Mouse (Mus musculus) kidney, postnatal 0 days (tissue): ENCODE measurements around the gene Mbnl2. TPM values are rescaled to one million over a fixed set of nuclear protein-coding genes. Genes with fewer than 3 reads are reported as not detected.

Experiments
- ATAC-seq: fragments of 200-750 bp; cut with Nextera tagmentation; replicated peaks from 2 replicates; pipeline ENCODE4 v1.8.0; 2017; ENCODE audit warnings: low read depth, moderate number of reproducible peaks, moderate TSS enrichment, moderate library complexity; ENCODE audit not compliant: low FRiP score
- DNase-seq: peaks from one replicate; pipeline ENCODE4 v3.0.0-alpha.2; 2016; ENCODE audit warnings: low spot score
- H3K27ac ChIP-seq: fragments of 300-500 bp; sonication (generic); 2 replicates; pipeline ENCODE4 v1.5.1; 2014; ENCODE audit warnings: mild to moderate bottlenecking
- H3K27me3 ChIP-seq: fragments of 300-500 bp; sonication (generic); 2 replicates; pipeline ENCODE4 v1.6.1; 2014; ENCODE audit warnings: low read length, mixed read lengths; ENCODE audit not compliant: insufficient read depth
- H3K36me3 ChIP-seq: fragments of 300-500 bp; sonication (generic); 2 replicates; pipeline ENCODE4 v1.6.1; 2014; ENCODE audit warnings: low read length, mixed read lengths; ENCODE audit not compliant: insufficient read depth
- H3K4me1 ChIP-seq: fragments of 300-500 bp; sonication (generic); replicated peaks from 2 replicates; pipeline ENCODE4 v1.6.1; 2014; ENCODE audit warnings: antibody characterized with exemption, low read length, mixed read lengths; ENCODE audit not compliant: insufficient read depth
- H3K4me2 ChIP-seq: fragments of 300-500 bp; sonication (generic); 2 replicates; pipeline ENCODE4 v1.6.1; 2014; ENCODE audit warnings: mild to moderate bottlenecking, low read length, moderate library complexity, mixed read lengths
- H3K4me3 ChIP-seq: fragments of 300-500 bp; sonication (generic); replicated peaks from 2 replicates; pipeline ENCODE4 v1.5.1; 2014; ENCODE audit warnings: low read depth, low read length
- H3K9ac ChIP-seq: fragments of 300-500 bp; sonication (generic); 2 replicates; pipeline ENCODE4 v1.6.1; 2014; ENCODE audit warnings: low read depth, low read length
- H3K9me3 ChIP-seq: fragments of 300-500 bp; sonication (generic); replicated peaks from 2 replicates; pipeline ENCODE4 v1.6.1; 2016; ENCODE audit warnings: low read length, inconsistent platforms, mixed read lengths
- CTCF ChIP-seq: IDR thresholded peaks from 2 replicates; pipeline ENCODE4 v1.5.1; 2016; ENCODE audit warnings: antibody characterized with exemption, low read depth, mild to moderate bottlenecking, moderate library complexity
- WGBS: fragments of 180-500 bp; shearing (Covaris S2); extraction: QIAGEN DNeasy Blood & Tissue Kit; methylation state at CpG from one replicate; pipeline ENCODE4 v1.1.7; 2014; 5-methylcytosine and 5-hydroxymethylcytosine counted together
- polyA plus RNA-seq: library from polyadenylated mRNA; unstranded; fragments of >200 nt; fragmentation: Nextera tagmentation; extraction: Ambion mirVana; gene quantifications from 2 replicates; pipeline ENCODE4 v1.2.1, GENCODE M21; 2015

The Mbnl2 gene
- polyA plus RNA-seq, 1 experiment from 2014 or later = 119 TPM

DNA sequence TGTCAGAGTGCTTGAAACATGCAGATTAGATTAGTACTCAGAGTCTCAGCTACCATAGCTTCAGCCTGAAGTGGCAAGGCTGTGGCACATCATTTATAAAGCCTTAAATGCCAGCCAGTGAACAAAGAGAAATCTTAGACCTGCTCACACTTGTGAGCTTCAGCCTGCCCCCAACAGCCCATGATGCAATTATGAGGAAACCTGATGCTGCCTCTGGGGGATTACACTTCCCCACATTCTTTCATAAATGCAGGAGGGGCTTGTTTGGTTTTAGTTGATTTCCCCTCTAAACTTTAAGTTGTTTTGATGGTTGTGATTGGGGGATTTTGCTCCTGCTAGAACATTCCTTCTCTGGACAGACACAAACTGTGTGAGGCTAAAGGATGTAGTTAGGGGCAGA is 4.7 kb downstream of the Mbnl2 start:
- Histone ChIP-seq H3K27me3 (no peaks in the 10 kb centered on the region), H3K9ac (no peak overlapping the region), H3K27ac (peak overlapping the region; percentile 89), H3K36me3 (no peaks in the 10 kb centered on the region), H3K9me3 (no peaks in the 10 kb centered on the region), H3K4me1 (peaks cover 49% of the 10 kb centered on the region), H3K4me2 (peak overlapping the region; percentile 89; the same call in 1 of the 2 replicates), H3K4me3 (no peak overlapping the region)
- DNase-seq (peak; percentile 68), ATAC-seq (no peak)
- TF ChIP-seq CTCF = no peak

DNA sequence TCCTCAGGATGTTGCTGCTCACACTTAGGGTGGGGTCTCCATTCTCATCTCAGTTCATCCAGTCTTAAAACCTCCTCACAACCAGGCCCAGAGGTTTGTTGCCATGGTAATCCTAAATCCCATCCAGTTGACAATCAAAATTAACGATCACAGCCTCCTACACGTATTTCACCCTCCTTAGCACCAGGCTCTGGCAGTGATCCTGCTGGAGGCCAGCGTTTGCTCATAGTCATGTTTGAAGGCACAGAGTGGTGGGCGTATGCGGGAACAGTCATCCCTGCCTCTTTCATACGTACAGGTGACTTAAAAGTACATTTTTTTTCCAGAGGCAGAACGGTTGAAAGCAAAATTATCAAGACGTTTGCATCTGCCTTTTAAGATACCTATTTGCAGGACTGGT is 8.3 kb downstream of the Mbnl2 start:
- Histone ChIP-seq H3K9ac (no peak overlapping the region), H3K4me3 (no peak overlapping the region), H3K9me3 (no peaks in the 10 kb centered on the region), H3K27me3 (no peaks in the 10 kb centered on the region), H3K36me3 (peaks cover 3% of the 10 kb centered on the region; the same call in 1 of the 2 replicates), H3K27ac (no peak overlapping the region), H3K4me1 (peaks cover 57% of the 10 kb centered on the region), H3K4me2 (no peak overlapping the region)
- ATAC-seq = no peak
- no peak for TF ChIP-seq CTCF
- DNase-seq = no peak
- WGBS = 53% methylated on average over 8 of the region's 8 CpGs

DNA sequence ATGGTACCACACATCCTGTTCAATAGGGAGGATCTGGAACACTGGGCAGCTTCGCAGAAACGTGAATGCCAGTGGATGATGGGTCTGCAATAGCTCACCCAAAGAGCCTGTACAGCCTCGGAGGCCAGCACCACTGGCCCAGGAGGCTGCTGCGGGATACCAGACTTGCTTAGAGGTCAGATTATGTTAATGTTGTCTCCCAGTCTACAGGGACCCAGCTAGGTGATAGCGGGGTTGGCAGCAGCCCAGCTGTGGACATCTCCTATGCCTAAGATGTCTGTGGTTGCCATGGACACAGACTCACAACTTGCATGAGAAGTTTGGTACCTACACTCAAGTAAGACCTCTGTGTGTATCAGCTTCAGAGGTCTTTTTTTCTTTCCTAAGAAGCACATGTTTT is 9.0 kb downstream of the Mbnl2 start:
- TF ChIP-seq CTCF = no peak
- H3K9me3 ChIP-seq = no peaks in the 10 kb centered on the region
- no peak overlapping the region for H3K4me2 ChIP-seq
- 82% methylated on average over 5 of the region's 5 CpGs for WGBS
- H3K4me3 ChIP-seq = no peak overlapping the region
- peaks cover 3% of the 10 kb centered on the region; the same call in 1 of the 2 replicates for H3K36me3 ChIP-seq
- peaks cover 57% of the 10 kb centered on the region for H3K4me1 ChIP-seq
- H3K27me3 ChIP-seq = no peaks in the 10 kb centered on the region
- no peak overlapping the region for H3K9ac ChIP-seq
- H3K27ac ChIP-seq = no peak overlapping the region
- DNase-seq (no peak), ATAC-seq (no peak)

DNA sequence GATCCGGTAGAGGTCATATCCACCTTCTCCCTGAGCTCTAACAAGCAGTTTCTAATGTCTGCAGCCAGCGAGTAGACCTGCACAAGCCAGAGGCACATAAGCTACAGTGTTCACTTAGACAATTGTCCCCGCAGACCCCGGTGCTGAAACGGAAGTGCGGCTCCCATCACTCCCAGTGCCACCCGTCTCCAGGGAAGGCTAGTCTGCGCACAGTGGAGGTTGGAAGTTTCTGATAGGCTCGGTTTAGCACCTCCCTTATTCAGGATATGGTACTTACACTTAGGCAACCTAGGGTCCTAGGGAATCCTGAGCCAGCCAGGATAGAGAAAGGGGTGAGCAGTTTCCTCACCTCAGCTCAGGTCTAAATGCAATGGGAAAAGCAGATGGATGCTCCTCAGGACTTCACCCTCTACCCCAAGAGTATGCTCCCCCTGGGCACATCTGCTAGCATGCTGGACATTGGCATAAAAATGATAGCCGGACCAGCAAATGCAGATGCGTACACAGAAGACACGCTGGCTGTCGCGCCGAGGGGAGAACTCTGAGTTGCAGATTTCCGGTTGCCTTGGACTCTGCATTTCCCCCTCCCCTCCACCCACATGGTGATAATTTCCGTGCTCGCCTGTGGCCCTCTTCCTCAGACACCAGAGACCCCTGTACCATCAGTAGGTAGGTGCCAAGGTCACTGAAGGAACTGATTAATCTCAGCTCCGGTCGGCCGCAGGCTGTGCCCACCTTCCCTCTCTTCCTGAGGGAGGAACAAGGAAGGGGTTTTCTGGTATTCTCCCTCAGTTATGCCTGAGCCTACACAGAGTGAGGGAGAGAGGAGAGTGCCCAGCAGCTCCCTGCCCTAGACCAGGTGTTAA is 11.9 kb downstream of the Mbnl2 start:
- peak overlapping the region; percentile 47 for H3K27ac ChIP-seq
- ATAC-seq (no peak), DNase-seq (no peak)
- H3K27me3 ChIP-seq = no peaks in the 10 kb centered on the region
- peaks cover 46% of the 10 kb centered on the region for H3K4me1 ChIP-seq
- H3K4me2 ChIP-seq = no peak overlapping the region
- peaks cover 6% of the 10 kb centered on the region; the same call in 1 of the 2 replicates for H3K36me3 ChIP-seq
- TF ChIP-seq CTCF = no peak
- H3K9me3 ChIP-seq = no peaks in the 10 kb centered on the region
- no peak overlapping the region for H3K4me3 ChIP-seq
- WGBS = 41% methylated on average over 21 of the region's 21 CpGs
- no peak overlapping the region for H3K9ac ChIP-seq

DNA sequence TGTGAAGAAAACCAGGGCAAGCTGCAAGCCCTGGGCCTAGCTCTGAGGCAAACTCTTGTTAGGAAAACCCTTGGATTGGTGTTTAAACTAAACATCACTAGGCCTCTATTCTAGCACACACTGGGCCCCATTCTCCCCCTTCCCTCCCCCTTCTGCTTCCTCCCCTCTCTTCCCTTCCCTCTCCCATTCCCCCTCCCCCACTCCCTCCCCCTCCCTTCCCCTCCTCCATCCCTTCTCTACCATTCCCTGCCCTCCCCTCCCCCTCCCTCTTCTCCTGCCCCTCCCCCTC is 12.5 kb downstream of the Mbnl2 start:
- Histone ChIP-seq H3K9ac (no peak overlapping the region), H3K4me1 (peaks cover 46% of the 10 kb centered on the region), H3K4me3 (no peak overlapping the region), H3K27ac (peak overlapping the region; percentile 47; the same call in 1 of the 2 replicates), H3K27me3 (no peaks in the 10 kb centered on the region), H3K9me3 (no peaks in the 10 kb centered on the region), H3K36me3 (peaks cover 6% of the 10 kb centered on the region; the same call in 1 of the 2 replicates), H3K4me2 (no peak overlapping the region)
- TF ChIP-seq CTCF = no peak
- DNase-seq (no peak), ATAC-seq (no peak)

DNA sequence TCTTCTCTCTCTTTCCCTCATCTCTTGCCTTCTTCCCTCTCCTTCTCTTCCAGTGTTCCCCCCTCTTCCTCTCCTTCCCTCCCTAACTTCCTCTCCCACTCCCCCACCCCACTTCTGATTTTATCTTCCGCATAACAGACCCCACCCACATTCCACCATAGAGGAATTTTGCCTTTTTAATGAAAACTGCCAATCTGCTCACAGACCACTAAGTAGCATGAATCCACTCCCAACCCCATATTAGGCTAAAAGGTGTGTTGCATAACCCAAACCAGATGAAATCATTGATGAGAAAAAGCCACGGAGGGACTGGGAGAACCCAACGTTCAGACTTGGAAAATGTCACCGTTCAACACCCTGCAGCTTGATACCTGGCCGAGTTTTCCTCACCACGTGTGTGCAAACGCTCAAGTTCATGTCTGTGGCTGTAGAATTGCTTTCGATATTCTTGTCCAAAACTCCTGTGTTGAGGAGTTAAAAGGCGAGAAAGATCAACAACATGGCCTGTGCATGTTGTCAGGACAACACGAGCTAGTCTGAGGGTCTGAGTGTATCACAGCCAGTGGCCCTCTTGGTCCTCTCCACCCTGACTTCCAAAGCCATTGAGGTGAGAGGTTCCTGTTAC is 13.0 kb downstream of the Mbnl2 start:
- peaks cover 6% of the 10 kb centered on the region; the same call in 1 of the 2 replicates for H3K36me3 ChIP-seq
- no peaks in the 10 kb centered on the region for H3K9me3 ChIP-seq
- 61% methylated on average over 10 of the region's 10 CpGs for WGBS
- TF ChIP-seq CTCF = no peak
- no peak overlapping the region for H3K4me3 ChIP-seq
- peak overlapping the region; percentile 50; the same call in 1 of the 2 replicates for H3K27ac ChIP-seq
- H3K4me1 ChIP-seq = peaks cover 46% of the 10 kb centered on the region
- no peaks in the 10 kb centered on the region for H3K27me3 ChIP-seq
- H3K4me2 ChIP-seq = peak overlapping the region; percentile 2; the same call in 1 of the 2 replicates
- DNase-seq (no peak), ATAC-seq (no peak)
- no peak overlapping the region for H3K9ac ChIP-seq
